Mouse (Mus musculus): ENCODE measurements at regions not wholly inside any gene's neighbourhood (a gene's known extent, or its start where the extent isn't known, plus 50 kb on each side); places are given as distances from the start of the nearest gene placed in this dataset.

GRCm38 (mm10) chrX:11807883-11808262, 352.3 kb downstream of the Bcor start:
- TF ChIP-seq CTCF (IDR thresholded peaks at IDR 0.05; ENCODE audit: insufficient read depth, low read depth, low read length) (no peak), POLR2A (IDR thresholded peaks at IDR 0.05; ENCODE audit: insufficient read depth, low read depth, low read length) (no peak)
